Mouse (Mus musculus): ENCODE data around the gene Gadd45a. TPM values are rescaled to one million over a fixed set of nuclear protein-coding genes. Genes with fewer than 3 reads are reported as not detected.
"Not testable (repeated sequence)": the region's sequence is repeated elsewhere in the genome, so short reads cannot be mapped to it uniquely, and the experiment has no call there.

Gene Gadd45a
- polyA plus RNA-seq, 1 experiment from 2014 or later: 23.8 TPM

DNA sequence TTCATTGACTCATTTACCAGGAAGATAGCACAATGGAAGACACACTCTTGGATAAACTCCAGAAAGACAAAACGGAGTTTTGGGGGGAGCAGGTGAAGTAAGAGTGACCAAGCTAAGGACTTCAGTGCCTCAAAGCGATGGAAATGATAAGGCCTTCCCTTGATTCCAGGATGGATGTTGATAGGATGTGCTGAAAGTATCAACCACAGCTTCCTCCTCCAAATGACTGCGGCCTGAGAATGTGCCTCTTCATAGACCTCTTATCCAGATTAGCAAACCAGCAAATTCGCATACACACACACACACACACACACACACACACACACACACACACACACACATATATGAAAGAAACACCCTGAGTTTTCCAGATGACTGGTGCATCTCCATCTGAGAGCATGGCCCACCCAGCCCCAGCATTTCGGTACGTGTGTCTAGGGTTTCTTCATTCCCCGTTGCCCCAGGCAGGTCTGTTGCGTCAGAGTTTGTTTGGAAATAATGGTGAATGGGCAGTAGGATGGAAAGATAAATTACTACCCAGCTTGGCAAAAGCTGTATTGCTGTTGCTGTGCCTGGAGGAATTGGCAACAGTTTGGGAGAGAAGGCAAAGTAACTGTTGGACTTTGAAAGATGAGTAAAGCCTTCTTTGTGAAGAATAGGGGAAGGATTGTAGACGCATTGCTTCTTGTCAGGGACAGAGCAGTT, 9.7 kb downstream of the Gadd45a start:
- no peaks in the 10 kb centered on the region for H3K9me3 ChIP-seq
- 71% methylated on average over 9 of the region's 9 CpGs for WGBS
- DNase-seq (ENCODE audit: low spot score): no peak
- H3K4me3 ChIP-seq: no peak overlapping the region
- H3K4me1 ChIP-seq: peaks cover 18% of the 10 kb centered on the region
- H3K27ac ChIP-seq (replicated peaks): no peak overlapping the region
- H3K36me3 ChIP-seq (replicated peaks): no peaks in the 10 kb centered on the region
- peaks cover 13% of the 10 kb centered on the region for H3K27me3 ChIP-seq (replicated peaks; ENCODE audit: low read depth, poor library complexity, severe bottlenecking)

DNA sequence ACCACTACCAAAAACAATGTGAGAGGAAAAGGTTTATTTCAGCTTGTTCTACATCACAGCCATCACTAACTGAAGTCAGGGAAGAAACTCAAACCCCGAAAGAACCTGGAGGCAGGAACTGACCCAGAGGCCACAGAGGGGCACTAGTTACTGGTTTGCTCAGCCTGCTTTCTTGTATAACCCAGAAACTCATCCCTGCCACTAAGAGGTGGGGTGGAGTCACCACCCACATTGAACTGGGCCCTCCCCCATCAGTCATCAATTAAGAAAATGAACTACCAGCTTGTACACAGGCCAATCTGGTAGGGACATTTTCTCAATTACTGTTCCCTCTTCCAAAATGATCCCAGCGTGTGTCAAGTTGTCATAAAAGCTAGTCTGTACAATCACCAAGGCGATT, 10.6 kb downstream of the Gadd45a start:
- no peaks in the 10 kb centered on the region for H3K9me3 ChIP-seq
- WGBS: 63% methylated on average over 3 of the region's 3 CpGs
- H3K36me3 ChIP-seq (replicated peaks): no peaks in the 10 kb centered on the region
- H3K4me3 ChIP-seq: no peak overlapping the region
- H3K27ac ChIP-seq (replicated peaks): no peak overlapping the region
- peaks cover 18% of the 10 kb centered on the region for H3K4me1 ChIP-seq
- no peak for DNase-seq (ENCODE audit: low spot score)
- peaks cover 13% of the 10 kb centered on the region for H3K27me3 ChIP-seq (replicated peaks; ENCODE audit: low read depth, poor library complexity, severe bottlenecking)

DNA sequence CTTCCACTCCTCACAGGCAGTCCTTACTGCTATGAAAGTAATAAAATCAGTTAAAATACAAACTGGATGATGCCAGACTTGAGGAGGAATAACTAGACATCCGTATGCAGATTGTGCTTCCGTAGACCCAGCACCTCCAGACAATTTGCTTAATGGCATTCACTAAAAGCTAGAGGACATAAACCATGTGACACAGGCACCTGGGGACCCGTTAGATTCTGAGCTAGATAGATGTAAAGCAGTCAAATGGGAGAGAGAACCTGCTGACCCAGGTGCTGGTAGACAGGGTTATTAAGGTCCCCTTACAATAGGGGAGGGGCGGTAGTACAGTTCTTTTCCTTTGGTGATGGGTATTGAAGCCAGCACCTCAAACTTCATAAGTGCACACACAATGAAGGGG, 13.5 kb downstream of the Gadd45a start:
- Histone ChIP-seq H3K27me3 (replicated peaks; ENCODE audit: low read depth, poor library complexity, severe bottlenecking) (no peaks in the 10 kb centered on the region), H3K27ac (replicated peaks) (no peak overlapping the region), H3K9me3 (no peaks in the 10 kb centered on the region), H3K4me1 (peaks cover 6% of the 10 kb centered on the region), H3K36me3 (replicated peaks) (no peaks in the 10 kb centered on the region), H3K4me3 (no peak overlapping the region)
- WGBS: 87% methylated on average over 4 of the region's 4 CpGs
- no peak for DNase-seq (ENCODE audit: low spot score)

DNA sequence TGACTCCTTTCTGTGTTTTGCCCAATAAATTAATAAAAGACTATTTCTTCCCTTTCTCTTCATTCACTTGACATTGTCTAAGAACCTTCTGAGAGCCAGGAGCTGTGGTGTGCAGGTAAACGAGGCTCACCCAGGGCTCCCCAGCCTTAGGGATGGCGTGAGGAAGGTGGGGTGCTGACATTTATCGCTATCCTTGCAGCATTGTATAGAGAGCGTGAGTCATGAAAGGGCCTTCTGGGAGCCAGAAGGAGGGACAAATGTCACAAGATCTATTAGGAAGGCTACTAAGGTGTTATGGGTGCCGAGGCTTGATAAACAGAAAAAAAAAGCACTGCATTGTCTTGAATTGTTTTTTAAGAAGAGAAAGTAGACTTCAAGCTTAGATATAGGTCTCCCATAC, 15.9 kb downstream of the Gadd45a start:
- H3K9me3 ChIP-seq: no peaks in the 10 kb centered on the region
- H3K4me3 ChIP-seq: no peak overlapping the region
- no peak for DNase-seq (ENCODE audit: low spot score)
- H3K27ac ChIP-seq (replicated peaks): no peak overlapping the region
- WGBS: 89% methylated on average over 5 of the region's 5 CpGs
- H3K36me3 ChIP-seq (replicated peaks): no peaks in the 10 kb centered on the region
- no peaks in the 10 kb centered on the region for H3K4me1 ChIP-seq
- H3K27me3 ChIP-seq (replicated peaks; ENCODE audit: low read depth, poor library complexity, severe bottlenecking): no peaks in the 10 kb centered on the region

DNA sequence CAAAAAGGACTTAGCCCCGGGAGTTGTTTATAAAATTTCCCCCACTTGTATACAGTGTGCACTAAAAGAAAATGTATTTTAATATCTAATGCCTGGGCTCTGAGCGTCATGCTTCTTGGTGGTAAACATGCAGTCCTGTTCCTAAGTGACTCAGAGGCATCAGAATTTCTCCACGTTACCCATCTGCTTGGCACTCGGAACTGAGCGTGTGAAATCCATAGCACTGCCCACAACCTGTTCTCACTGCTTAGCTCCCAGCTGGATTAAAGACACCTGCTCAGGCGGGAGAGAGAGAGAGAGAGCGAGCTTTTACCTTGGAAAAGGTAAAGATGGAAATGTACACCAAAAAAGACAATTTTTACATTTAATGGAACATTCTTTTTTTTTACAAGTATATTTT, 18.3 kb downstream of the Gadd45a start:
- not testable (repeated sequence) for DNase-seq (ENCODE audit: low spot score); H3K4me1 ChIP-seq; H3K4me3 ChIP-seq; H3K27ac ChIP-seq (replicated peaks); H3K9me3 ChIP-seq; H3K27me3 ChIP-seq (replicated peaks; ENCODE audit: low read depth, poor library complexity, severe bottlenecking); H3K36me3 ChIP-seq (replicated peaks)
- 88% methylated on average over 7 of the region's 7 CpGs for WGBS

DNA sequence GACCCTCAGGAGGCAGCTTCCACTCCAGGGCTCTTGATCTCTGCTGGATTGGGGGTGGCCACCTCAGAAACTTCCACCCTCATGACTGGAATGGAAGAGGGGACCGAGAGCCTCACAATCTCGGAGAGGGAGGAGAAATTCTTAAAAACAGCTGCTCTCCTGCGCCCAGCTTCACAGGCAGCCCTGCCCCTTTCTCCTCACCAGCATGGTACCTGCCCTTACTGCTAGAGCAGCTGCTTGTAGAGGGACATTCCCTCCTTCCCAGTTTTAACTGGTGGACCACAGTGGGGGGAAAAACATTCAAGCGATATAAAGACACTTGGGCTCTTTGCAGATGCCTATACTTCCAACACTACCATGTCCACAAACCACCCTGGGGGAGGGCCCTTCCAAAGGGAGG, 18.9 kb downstream of the Gadd45a start:
- Histone ChIP-seq H3K27ac (replicated peaks) (no peak overlapping the region), H3K4me3 (no peak overlapping the region), H3K4me1 (no peaks in the 10 kb centered on the region), H3K27me3 (replicated peaks; ENCODE audit: low read depth, poor library complexity, severe bottlenecking) (no peaks in the 10 kb centered on the region), H3K36me3 (replicated peaks) (no peaks in the 10 kb centered on the region), H3K9me3 (no peaks in the 10 kb centered on the region)
- no peak for DNase-seq (ENCODE audit: low spot score)
- WGBS: 68% methylated on average over 4 of the region's 4 CpGs

DNA sequence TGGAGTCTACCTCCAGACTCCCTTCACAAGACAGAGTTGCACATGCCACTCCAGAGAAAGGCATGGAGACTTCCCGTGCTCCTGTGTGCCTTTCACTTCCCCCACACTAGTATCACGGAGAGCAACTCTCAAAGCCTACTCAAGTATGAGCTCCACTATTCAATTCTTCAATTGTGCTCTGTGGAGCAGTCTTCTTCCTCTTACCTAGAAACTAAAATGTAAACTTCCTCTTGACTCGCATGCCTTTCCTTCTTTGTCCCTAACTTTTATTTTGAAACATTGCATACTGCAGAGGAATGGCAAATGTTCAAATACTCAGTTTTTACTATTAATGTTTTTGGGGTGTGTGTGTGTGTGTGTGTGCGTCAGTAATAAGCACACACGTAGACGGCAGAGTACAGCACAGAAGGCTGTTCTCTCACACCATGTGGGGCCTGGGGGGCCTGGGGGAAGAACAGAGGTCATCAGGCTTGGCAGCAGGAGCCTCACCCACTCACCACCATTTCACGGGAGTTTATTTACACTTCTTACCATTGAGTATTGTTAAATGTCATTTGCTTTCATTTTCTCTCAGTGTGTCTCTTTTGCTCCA, 20.6 kb downstream of the Gadd45a start:
- Histone ChIP-seq H3K4me3 (no peak overlapping the region), H3K9me3 (no peaks in the 10 kb centered on the region), H3K27ac (replicated peaks) (no peak overlapping the region), H3K27me3 (replicated peaks; ENCODE audit: low read depth, poor library complexity, severe bottlenecking) (no peaks in the 10 kb centered on the region), H3K36me3 (replicated peaks) (no peaks in the 10 kb centered on the region), H3K4me1 (no peaks in the 10 kb centered on the region)
- no peak for DNase-seq (ENCODE audit: low spot score)
- 69% methylated on average over 7 of the region's 7 CpGs for WGBS

DNA sequence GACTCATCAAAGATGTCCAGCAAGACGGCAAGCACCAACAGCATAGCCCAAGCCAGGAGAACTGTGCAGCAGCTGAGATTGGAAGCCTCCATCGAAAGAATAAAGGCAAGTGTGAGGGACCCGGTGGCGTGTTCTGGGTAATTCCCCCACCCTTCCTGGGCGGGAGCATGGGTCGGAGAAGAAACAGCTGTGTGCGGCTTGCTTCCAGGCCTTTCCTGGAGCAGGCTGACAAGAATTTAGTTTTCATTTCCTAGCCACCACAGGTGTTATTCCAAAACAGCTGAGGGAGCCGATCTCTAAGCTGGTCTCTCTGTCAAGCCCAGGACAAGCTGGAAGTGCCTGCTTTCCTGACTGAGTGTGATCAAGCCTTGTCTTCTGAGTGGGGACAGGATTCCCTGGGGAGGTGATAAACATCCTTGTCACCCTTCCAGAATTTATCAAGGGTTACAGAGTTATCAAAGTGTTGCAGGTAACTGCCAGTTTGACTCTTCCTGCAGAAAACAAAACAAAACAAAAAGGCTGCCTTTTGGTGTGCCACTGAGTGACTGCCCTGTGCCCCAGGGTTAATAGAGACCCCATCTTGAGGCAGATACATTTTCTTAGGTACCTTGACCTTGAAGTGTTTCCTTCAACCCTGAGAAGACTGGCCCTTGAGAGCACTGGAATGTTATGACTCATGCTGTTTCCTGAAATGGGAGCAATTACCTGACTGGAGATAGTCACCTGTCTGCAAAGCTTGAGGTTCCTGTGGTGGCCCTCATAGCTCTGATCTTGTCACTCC, 21.3 kb downstream of the Gadd45a start:
- WGBS: 79% methylated on average over 8 of the region's 8 CpGs
- H3K9me3 ChIP-seq: no peaks in the 10 kb centered on the region
- H3K27me3 ChIP-seq (replicated peaks; ENCODE audit: low read depth, poor library complexity, severe bottlenecking): no peaks in the 10 kb centered on the region
- no peaks in the 10 kb centered on the region for H3K36me3 ChIP-seq (replicated peaks)
- DNase-seq (ENCODE audit: low spot score): no peak
- no peak overlapping the region for H3K27ac ChIP-seq (replicated peaks)
- H3K4me3 ChIP-seq: no peak overlapping the region
- 0 out of 2 replicates have a peak, but pooled peaks cover under 1% of the 10 kb centered on the region for H3K4me1 ChIP-seq

DNA sequence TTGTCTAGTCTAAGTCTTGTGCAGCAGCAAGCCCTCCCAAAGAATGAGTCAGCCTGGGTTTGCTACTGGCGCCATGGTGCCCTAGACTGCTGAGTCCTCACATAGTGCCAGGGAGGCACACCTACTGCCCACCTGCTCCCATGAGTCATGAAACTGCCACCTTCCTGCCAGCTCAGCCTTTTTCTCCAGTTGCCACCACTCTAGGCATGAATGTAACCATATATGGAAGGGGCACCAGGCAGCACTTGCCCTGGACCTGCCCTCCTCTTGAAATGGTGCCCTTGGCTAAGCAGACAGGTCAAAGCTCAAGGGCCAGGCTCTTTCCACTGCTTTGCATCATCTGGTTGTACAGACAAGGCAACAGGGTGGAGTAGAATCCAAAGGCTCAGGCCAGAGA, 22.6 kb downstream of the Gadd45a start:
- no peak overlapping the region for H3K27ac ChIP-seq (replicated peaks)
- H3K9me3 ChIP-seq: no peaks in the 10 kb centered on the region
- H3K4me3 ChIP-seq: no peak overlapping the region
- 88% methylated on average over 1 of the region's 1 CpGs for WGBS
- DNase-seq (ENCODE audit: low spot score): no peak
- H3K4me1 ChIP-seq: peaks cover 6% of the 10 kb centered on the region; the same call in 1 of the 2 replicates
- H3K36me3 ChIP-seq (replicated peaks): no peaks in the 10 kb centered on the region
- H3K27me3 ChIP-seq (replicated peaks; ENCODE audit: low read depth, poor library complexity, severe bottlenecking): no peaks in the 10 kb centered on the region

DNA sequence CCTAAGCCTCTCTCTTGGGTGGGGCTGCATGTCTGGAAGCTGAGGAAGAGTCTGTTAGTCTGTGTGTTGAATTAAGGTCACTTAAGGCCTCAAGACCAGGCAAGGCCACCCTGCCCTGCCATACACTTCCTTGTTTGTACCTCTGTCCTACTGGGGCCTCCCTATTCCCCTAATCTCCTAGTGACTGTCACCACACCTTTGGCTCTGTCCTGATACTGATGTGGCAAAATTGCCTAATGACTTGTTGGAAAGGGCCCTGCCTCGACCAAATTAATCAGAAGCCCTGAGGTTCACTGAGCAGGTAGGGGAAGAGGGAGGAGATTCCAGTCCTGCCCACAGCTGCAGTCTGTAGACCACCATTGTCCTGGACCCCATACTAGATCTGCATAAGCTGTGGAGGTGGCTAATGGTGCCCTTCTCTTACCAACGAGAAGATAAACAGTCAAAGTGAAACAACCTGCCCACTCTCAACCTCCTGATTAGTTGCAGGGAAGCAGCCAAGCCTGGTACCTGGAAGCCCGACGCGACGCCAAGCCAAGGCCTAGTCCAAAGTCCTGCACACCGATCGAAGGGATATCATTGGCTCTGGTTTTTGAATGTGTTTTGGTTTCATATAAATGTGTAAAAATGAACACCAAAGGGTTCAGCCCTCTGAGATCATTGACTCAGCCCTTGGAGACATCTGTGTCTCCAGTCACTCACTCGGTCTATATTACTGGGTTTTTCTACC, 23.1 kb downstream of the Gadd45a start:
- Histone ChIP-seq H3K27me3 (replicated peaks; ENCODE audit: low read depth, poor library complexity, severe bottlenecking) (no peaks in the 10 kb centered on the region), H3K36me3 (replicated peaks) (no peaks in the 10 kb centered on the region), H3K27ac (replicated peaks) (no peak overlapping the region), H3K4me1 (peaks cover 6% of the 10 kb centered on the region; the same call in 1 of the 2 replicates), H3K9me3 (no peaks in the 10 kb centered on the region), H3K4me3 (no peak overlapping the region)
- no peak for DNase-seq (ENCODE audit: low spot score)
- WGBS: 93% methylated on average over 9 of the region's 9 CpGs

DNA sequence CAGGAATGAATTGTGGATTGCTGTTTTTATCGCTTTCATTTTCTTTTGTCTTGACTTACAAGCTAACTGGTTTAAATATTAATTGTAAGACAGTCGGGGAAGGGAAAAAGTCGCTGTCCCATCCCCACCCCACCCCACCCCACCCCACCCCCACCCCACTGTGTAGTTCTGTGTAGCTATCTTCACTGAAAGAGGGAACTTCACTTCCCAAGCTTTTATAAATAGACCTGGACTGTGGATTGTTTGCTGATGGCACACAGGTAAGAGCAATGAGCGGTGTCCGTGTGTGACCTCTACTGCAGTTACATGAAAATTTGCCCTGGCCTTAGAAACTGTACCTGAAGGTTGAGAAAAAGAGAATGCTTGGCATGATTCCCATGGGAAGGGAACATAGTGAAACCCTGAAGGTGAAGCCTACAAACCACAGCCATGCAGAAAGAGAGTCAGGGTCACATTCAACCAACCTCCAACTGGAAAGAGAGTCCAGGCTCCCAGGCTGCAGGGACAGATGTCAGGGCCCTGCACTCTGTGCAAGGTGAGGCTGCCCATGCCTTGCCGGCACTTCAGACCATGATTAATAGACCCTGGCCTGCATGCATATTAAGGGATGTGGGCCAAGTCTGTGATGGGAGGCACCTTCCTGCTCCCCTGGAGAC, 23.8 kb downstream of the Gadd45a start:
- DNase-seq (ENCODE audit: low spot score): no peak
- Histone ChIP-seq H3K27ac (replicated peaks) (no peak overlapping the region), H3K27me3 (replicated peaks; ENCODE audit: low read depth, poor library complexity, severe bottlenecking) (no peaks in the 10 kb centered on the region), H3K4me3 (no peak overlapping the region), H3K36me3 (replicated peaks) (no peaks in the 10 kb centered on the region), H3K9me3 (no peaks in the 10 kb centered on the region), H3K4me1 (peaks cover 6% of the 10 kb centered on the region; the same call in 1 of the 2 replicates)
- WGBS: 89% methylated on average over 6 of the region's 6 CpGs

DNA sequence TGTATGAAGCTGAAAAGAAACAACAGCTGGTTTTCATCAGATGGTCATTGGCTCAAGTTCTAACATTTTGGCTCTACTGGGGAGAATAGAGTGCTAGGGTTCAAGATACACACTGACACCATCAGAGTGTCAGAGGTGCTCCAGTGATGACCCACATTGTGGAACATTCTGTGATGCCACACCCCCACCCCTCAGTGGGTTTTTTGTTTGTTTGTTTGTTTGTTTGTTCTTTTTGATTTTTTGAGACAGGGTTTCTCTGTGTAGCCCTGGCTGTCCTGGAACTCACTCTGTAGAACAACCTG, 26.1 kb downstream of the Gadd45a start:
- Histone ChIP-seq H3K4me1 (peaks cover 6% of the 10 kb centered on the region; the same call in 1 of the 2 replicates), H3K9me3 (no peaks in the 10 kb centered on the region), H3K4me3 (no peak overlapping the region), H3K27me3 (replicated peaks; ENCODE audit: low read depth, poor library complexity, severe bottlenecking) (no peaks in the 10 kb centered on the region), H3K27ac (replicated peaks) (no peak overlapping the region), H3K36me3 (replicated peaks) (no peaks in the 10 kb centered on the region)
- DNase-seq (ENCODE audit: low spot score): no peak

Measured in embryonic facial prominence, embryonic 10.5 days (tissue).